Mouse (Mus musculus) spleen, postnatal 4 days (tissue): ENCODE measurements at regions not wholly inside any gene's neighbourhood (a gene's known extent, or its start where the extent isn't known, plus 50 kb on each side); places are given as distances from the start of the nearest gene placed in this dataset.

Experiments
- DNase-seq, 2 experiments: peaks; one replicate each; pipeline ENCODE4 v3.0.0; 2022; ENCODE audit warnings: low spot score in 2 of 2

DNA sequence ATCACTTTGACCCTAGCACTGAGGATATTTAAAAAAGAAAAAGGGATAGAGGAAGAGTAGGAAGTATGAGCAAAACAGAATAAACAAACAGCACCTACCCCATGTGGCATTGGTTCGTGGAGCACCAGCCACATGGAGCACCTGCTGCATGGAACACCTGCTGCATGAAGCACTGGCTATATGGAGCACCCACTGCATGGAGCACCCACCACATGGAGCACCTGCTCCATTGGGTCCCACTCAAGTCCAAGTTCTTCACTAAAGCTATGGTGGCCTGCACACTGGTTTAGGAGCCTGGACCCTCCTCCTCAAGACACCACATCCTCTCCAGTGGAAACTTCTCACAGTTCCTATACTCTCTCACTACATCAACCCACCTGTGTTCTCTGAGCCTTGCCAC lies 166.4 kb upstream of the Zmiz1 start:
- DNase-seq: no peak

DNA sequence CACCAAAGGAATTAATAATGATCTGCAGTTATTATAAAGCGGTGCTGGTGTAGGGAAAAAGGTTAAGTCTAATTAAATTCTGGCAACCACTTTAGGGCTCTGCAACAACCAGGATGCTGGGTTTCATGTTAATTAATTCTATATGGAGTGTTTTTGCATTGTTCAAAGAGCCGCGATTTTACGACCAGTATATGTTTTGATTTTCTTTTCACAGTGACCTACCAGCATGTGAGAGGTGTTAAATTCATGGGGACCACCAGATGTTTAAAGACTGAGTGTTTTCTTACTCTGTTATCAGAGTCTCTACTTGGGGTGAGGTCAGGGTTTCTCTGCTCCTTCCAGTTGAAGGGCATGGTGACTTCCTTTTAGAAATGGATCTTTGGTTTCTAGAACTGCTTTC lies 164.8 kb upstream of the Zmiz1 start:
- DNase-seq: no peak

DNA sequence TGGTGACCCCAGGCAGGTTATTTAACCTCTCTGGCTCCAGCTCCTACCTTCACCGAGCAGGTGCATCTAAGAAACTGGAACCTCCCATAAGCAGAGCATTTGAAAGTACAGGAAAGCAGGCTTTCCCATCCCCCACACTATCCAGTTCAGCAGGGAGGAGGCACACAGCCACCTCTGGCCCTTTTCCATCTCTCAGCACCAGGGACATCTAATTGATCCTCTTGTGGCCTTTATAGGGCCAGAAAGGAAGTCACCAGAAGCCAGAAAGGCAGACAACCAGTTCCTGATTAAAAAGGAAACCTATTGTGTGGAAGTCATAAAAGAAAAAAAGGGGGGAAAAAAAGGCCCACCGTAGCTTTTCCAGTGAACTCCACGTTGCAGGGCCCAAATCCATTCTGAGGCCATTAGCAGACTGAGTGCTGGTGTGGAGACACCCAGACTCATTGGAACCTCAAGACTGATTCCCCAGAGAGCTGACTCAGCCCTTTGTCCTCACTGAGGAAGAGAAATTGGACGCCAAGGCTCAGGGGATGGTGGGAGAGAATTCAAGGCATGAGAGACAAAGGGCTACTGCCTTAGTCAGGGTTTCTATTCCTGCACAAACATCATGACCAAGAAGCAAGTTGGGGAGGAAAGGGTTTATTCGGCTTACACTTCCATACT lies 163.2 kb upstream of the Zmiz1 start:
- no peak for DNase-seq

DNA sequence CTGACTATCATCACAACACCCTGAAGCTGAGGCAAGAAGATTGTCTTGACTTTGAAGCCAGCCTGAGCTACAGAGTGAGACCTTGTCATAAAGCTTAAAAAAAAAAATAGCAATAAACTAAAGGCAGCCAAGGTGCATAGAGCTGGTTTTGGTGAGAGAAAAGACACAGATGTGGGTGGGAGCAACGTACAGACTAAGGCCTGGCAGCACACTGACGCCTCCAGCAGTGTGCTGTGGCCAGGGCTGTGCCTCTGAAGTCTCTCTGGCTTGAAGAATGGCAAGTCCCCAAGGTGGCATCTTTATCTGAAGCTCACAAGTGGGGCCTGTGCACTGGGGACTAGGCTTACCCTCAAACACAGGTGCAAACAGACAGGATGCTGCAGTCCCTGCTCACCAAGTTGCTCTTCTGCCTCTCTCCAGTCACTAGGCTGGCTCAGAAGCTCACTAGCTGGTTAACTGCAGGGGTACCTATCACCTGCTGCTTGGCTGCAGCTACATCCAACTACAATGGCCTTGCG lies 159.3 kb upstream of the Zmiz1 start:
- DNase-seq: no peak

DNA sequence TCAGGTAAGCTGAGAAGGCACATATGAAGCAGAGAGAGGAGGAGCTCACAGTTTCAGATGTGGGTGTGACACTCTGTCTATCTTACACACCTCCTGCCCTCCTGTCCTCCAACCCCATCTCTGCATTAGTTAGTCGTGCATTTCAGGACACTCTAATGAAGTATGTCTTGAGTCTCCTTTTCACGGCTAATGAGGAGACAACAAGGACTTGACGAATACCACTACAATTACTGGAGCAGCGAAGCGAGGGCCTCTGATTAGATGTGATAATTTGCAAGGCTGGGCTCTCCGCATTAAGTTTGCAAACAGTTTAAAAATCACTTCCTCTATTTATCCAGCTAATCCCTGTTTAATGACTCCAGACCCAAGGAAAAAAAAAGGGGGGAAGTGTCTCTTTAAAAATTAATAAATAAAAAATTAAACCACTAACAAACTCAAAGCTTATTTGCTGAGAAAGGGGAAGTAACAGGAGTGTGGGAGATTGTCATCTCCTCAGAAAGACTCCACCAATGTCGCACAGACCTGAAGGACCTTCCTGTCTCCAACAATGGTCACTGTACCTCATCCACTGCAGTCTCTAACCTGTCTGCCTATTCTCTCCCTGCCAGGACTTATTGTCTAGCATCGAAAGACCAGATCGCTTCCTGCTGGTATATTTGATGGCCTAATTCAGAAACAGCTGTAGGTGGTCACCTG lies 157.5 kb upstream of the Zmiz1 start:
- no peak for DNase-seq

DNA sequence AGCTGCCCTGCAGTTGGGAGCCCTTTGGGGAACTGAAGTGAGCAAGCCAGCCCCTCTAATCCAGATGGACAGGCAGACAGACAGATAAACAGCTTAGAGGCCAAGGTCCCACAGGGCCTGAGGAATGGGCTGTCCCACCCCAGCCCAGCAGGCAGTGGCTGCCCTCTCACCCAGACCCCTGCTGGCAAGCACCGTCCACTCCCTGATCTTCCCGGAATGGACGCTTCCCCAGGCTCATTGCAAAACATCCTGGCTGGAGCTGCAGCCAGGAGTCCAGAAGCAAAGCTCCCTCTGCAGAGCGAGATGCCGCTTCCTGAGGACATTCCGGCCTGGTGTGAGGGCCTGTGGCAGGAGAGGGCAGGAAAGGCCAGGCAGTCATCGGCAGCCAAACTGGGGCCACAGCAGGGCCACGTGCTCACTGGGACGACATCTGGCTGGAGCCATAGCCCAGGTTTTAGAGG lies 154.6 kb upstream of the Zmiz1 start:
- DNase-seq: no peak

DNA sequence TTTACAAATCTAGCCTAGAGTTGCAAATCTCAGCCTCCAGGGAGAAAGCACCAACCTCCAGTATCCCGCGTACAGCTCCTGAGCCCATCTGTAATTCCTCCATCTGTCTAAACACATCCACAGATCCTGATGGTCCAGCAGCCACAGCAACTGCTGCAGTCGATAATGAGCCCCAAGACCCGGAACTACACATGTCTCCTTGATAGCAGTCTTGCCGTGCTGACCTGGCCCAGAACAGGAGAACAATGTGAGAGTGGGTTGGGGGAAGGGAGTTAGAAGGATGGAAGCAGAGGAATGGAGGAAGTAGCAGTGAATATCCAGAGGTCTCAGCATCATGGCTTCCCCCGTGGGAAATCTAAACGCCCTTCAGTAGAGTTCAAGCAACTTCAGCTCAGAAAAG lies 152.8 kb upstream of the Zmiz1 start:
- no peak for DNase-seq

DNA sequence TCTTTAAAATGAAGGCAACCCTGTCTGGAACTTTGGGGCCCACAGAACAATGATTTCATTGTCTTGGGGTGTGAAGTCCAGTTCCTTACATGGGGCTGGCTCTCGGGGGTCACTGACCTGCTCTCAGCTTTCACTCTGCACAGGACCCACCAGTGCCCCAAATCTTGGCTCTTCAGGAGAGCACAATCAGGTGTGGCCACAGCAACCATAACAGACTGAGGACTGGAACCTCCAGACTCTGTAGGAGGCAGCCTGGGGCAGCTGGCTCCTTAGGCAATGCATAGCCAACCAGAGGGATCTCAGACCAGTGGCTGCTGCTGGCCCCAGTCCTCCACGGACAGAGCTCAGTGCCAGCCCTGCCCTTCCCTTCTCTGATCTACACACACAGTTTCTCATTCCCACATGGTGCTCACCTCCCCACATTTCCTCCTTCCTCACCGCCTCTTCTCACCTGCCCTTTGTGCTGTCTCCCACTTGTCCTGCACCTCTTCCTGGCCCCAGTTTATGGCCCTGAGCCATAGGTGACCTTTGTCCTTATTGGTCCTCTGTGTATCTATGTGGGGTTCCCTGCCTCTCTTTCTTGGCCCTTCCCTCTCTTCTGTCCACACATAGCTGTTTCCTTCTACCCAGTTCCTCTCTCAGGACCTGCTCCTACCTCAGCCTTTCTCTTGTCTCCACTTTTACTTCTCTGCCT lies 151.9 kb upstream of the Zmiz1 start:
- DNase-seq: no peak

DNA sequence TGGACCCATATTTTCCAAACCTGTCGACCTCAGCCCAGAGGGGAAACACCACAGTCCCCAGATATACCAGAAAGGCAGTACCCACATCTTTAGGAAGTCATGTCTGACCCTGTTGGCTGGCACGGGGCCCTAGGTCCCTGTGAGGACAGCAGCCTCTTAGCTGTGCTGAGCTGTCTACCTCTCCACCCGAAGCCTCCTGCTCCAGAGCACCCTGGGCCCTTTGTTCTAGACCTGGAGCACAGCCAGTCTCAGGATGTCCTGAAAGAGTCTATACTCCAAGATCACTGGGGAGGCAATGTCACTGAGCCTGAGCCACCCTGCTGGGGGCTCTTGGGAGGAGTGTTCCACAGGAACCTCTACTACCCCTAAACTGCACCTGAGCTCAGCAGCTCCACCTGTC lies 150.9 kb upstream of the Zmiz1 start:
- no peak for DNase-seq

DNA sequence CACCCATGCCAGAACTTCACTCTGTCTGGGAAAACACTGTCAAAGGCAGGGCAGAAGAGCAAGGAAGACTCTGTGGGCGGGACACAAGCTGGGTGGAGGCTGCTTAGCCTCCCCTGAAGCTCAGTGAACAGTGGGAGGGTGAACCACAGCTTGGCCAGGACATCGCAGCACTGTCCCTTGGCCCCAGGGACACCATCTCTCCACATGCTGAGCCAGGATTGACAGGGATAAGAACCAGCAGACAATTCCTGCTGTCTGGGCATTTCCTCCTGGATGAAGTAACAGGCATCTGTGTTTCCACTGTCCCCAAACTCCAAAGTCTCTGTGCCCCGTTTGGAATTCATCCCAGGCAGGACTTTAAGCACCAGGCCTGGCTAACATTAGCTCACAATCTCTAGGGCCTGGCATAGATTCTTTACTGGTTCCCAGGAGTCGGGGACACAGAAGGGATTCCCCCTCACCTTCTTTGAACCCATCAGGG lies 148.3 kb upstream of the Zmiz1 start:
- DNase-seq: no peak

DNA sequence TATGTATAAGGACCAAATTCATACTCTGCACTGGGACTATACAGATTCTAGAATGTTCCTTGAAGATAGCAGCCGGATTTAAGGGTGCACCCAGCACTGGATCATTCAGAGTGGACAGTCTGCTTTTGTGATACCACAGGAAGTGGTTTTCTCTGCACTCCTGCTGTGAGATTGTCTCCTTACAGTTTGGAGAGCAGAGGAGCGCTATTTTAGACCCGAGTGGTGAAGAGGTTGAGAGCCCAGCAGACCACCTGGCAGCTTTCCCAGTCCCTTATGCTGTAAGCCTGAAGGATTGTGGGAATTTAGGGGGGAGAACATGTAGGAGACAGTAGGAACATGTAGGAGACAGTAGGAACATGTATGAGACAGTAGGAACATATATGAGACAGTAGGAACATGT lies 147.5 kb upstream of the Zmiz1 start:
- DNase-seq: no peak

DNA sequence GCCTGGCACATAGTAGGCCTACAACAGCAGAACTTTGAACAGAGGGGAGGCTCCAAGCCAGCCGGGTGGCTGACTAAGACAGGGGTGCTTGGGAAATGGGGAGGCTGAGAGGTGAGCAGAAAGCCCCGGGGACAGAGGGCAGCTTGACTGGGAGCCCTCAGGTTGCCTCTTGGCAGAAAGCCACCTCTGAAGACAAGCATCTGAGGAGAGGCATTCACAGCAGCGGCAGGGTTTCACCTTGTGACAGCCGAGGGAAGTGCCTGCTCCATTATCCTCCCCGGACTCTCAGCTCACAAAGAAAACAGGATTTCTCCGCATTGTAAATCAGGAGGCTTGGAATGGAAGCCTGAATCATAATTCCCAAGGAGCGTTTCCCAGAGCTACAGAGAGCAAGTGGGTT lies 146.8 kb upstream of the Zmiz1 start:
- no peak for DNase-seq

DNA sequence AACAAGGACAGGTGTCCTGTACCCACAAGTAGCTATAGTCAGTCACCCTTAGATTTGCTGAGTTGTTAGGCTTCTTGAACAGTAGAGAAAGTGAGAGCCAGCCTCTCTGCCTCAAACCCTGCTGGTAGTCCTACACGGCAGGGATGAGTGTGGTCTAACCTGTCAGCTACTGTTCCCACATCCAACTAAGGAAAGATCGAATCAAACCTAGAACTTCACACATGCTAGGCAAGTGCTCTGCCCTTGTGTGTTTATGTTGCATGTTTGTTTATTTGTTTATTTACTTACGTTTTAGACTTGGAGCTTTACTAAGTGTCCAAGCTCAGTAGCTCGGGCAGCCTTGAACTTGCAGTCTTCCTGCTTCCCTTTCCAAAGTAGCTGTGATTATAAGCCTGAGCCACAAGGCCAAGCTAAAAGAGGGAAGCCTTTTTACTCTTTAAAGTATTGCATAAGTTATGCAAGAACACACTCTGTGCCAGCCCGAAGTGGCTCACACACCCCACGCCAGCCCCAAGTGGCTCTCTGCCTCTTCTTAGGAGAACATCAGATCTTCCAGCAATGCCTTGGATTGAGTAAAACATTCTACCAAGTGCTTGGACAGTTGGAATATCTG lies 146.1 kb upstream of the Zmiz1 start:
- DNase-seq: no peak

DNA sequence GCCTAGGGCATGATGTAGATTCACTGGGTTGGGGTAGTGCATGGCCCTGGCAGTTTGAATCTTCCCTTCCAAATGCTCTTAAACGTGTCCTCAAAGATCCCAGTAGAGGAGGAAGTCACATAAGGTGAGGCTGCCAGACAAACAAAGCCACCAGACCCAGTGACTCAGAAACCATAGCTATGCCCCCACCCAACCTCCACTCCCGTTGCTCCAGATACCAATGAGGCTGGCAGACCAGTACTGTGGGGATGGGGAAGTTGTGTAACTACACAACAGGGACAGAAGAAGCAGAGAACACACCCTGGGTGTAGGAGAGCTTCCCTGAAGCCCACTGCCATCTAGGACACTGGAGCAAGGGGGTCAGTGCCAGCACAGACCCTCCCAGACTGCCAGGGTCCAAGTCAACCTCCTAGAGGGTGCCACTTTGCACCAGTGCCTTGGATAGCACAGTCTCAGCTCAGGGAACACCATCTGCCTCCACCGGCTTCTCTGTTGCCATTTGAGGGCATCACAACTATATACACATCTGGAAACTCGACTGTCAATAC lies 145.2 kb upstream of the Zmiz1 start:
- no peak for DNase-seq

DNA sequence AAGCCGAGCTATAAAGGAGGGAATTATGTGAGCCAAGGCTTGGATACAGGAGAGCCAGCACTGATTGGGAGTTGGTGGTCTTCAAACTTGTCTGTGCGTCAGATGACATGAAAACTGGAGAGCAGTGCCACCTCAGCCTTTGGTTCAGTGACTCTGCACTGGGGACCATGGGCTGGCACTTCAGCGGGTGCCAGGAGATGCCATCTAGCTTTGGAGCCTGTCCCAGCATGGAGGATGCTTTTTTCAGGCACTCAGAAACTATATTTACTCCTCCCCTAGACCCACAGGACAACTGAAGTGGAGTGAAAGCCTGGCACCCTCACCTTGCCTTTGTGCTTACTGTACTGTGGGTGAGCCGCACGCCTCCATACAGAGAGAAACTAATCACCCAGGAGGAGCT lies 142.5 kb upstream of the Zmiz1 start:
- no peak for DNase-seq

DNA sequence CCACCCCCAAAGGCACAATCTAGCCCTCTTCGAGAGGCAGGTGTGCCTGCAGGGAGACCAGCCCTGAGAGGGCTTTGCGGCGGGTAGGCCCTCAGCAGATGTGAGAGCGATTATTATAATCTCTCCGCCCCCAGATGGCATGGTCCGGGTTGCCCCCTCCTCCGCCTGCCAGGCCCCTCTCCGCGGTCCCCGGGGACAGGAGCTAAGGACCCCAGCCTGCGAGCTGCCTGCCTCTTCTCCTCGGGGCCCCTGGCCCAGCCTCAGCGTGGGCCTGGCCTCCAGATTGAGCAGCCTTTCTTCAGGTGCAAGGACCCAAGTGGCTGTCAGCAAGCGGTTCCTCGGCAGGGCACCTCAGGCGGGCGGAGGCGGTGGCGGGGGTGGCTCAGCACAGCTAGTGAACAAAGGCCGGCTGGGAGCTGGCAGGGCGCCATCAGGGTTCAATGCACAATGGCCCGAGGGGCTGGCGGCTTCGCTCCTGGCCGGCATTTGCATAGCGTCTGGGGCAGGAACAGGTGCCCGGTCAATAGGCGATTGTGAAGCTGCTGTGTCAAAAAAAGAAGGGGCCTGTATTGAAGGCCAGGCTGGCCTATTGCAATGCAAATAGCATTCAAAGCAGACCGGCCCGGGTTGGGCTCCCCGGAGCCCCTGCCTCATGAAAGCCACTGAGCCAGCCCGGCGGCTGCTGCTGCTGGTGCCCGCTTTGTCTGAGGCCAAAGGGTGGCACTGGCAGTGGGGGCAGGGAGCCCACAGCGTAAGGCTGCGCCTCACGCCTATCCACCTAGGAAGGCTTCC lies 141.1 kb upstream of the Zmiz1 start:
- DNase-seq: peak; percentile 66 to 84

DNA sequence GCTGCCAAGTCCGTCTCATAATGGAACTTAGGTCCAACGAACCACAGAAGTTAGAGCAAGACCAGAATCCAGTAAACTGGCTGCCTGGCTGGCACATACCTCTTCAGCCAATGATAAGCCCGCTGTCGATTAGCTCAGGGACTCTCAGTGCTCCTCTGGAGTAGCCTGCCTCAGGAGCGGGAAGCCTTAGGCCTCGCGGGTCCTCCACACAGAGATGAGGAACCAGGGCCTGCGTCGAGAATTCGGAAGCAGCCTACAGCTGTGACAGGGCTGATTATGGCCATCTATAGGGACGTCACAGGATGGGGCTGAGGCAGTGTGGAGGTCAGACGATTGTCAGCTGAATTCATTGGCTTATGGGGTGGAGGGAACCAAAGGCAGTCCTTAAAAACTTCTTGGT lies 140.1 kb upstream of the Zmiz1 start:
- no peak for DNase-seq

DNA sequence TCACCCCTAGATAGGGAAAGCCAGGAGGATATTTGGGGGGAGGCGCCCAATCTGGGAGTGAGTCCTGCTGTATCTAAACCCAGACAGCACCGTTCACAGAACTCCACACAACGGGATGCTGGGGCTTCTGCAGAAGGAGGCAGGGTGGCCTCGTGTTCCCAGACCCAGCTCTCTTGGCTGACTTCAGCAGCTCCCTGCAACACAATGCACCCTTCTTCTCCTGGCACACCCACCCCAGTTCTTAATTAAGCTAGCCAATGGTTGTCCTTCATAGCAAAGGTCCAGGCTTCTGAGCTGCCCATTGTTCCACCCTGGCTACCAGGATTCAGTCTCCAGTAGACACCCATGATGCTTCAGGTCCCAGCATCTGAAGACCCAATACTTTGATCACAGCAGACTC lies 138.8 kb upstream of the Zmiz1 start:
- no peak for DNase-seq

DNA sequence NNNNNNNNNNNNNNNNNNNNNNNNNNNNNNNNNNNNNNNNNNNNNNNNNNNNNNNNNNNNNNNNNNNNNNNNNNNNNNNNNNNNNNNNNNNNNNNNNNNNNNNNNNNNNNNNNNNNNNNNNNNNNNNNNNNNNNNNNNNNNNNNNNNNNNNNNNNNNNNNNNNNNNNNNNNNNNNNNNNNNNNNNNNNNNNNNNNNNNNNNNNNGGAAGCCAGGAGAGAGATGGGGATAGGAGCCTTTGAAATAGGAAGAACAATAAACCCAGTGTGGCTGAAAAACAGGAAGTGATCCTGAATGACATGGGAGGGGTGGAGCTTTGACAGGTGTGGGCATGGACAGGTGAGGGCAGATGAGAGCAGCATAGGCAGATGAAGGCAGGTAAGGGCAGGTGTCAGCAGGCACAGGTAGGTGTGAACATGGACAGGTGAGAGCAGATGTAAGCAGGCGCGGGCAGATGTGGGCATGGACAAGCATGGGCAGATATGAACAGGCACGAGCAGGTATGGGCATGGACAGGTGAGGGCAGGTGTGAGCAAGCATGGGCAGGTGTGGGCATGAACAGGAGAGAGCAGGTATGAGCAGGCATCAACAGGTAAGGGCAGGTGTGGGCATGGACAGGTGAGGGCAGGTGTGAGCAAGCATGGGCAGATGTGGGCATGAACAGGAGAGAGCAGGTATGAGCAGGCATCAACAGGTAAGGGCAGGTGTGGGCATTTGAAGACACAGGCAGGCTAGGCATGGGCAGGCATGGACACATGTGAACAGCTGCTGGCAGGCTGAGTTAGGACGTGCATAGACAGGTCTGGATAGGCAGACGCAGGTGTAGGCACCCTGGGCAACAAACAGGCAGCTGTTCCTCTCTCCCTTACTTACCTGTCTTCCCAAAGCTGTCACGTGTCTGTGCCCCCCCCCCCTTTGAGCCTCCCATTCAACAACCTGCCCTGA lies 135.2 kb upstream of the Zmiz1 start:
- DNase-seq: no peak

DNA sequence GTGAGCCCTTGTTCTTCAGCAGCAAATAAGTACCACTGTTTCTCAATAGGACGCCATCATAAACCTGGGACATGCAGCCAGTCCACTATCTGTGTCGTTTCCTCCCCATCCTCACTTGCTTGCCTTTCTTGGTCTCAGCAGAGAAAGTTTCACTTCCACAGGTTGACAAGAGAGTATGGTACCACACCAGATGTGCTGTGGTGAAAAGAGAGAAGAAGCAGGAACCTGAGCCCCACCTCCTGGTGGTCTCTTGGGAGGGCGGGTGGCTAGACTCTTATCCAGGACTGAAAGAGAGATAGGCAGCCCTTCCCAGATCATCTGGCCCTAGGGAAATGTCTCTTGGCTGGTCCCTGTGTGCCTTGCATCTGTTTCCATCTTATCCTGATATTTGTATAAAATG lies 133.1 kb upstream of the Zmiz1 start:
- DNase-seq: peak in 1 of 2 experiments; percentile 29
